Mouse (Mus musculus): ENCODE data around the gene Lyrm9.

DNA sequence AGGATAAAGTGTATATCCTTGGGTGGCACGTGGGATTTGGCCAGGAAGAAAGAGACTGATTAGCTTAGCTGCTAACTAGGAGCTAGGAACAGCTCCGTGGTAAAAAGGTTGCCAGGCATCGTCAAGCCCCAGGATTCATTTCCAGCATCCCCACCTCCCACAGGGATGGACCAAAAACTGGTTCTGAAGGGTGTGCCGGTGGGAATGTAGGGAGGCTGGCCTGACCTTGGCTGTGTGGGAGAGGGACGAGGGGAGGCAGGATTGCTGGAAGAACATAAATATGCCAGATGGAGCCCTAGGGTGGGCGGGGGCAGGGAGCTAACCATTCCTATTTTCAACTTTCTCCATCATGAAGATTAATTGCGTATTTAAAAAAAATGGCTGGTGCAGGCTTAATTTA lies 1.2 kb downstream of the Lyrm9 start:
- no peak for TF ChIP-seq CTCF (conservative IDR thresholded peaks at IDR 0.05; ENCODE audit: insufficient read depth, insufficient read length, low read depth, low read length)
- no peak for TF ChIP-seq POLR2A (IDR thresholded peaks at IDR 0.05; ENCODE audit: low read depth, low read length)
